Mouse (Mus musculus) neural tube, embryonic 12.5 days (tissue): ENCODE data around the gene Bora. TPM values are rescaled to one million over a fixed set of nuclear protein-coding genes. Genes with fewer than 3 reads are reported as not detected.
A peak's percentile ranks its signal among the peaks of the same experiment; 100 is the strongest.
"Not testable (repeated sequence)": the region's sequence is repeated elsewhere in the genome, so short reads cannot be mapped to it uniquely, and the experiment has no call there.

ENCODE experiments used
- ATAC-seq: fragments of 200-750 bp; cut with Nextera tagmentation; 2 replicates; pipeline ENCODE4 v1.8.0; 2017; ENCODE audit warnings: low read depth, mild to moderate bottlenecking, moderate TSS enrichment, moderate library complexity; ENCODE audit not compliant: low FRiP score
- H3K27ac ChIP-seq: fragments of 300-500 bp; sonication (generic); 2 replicates; pipeline ENCODE4 v1.5.1; 2016
- H3K27me3 ChIP-seq: fragments of 300-500 bp; sonication (generic); replicated peaks from 2 replicates; pipeline ENCODE4 v1.6.1; 2016; ENCODE audit warnings: mild to moderate bottlenecking
- H3K36me3 ChIP-seq: fragments of 300-500 bp; sonication (generic); 2 replicates; pipeline ENCODE4 v1.6.1; 2016; ENCODE audit warnings: mild to moderate bottlenecking
- H3K4me1 ChIP-seq: fragments of 300-500 bp; sonication (generic); 2 replicates; pipeline ENCODE4 v1.6.1; 2016
- H3K4me2 ChIP-seq: fragments of 300-500 bp; sonication (generic); replicated peaks from 2 replicates; pipeline ENCODE4 v1.6.1; 2016; ENCODE audit warnings: mild to moderate bottlenecking
- H3K4me3 ChIP-seq: fragments of 300-500 bp; sonication (generic); 2 replicates; pipeline ENCODE4 v1.5.1; 2016
- H3K9ac ChIP-seq: fragments of 300-500 bp; sonication (generic); 2 replicates; pipeline ENCODE4 v1.6.1; 2016; ENCODE audit warnings: mild to moderate bottlenecking
- H3K9me3 ChIP-seq: fragments of 300-500 bp; sonication (generic); 2 replicates; pipeline ENCODE4 v1.6.1; 2016; ENCODE audit warnings: mild to moderate bottlenecking
- WGBS: fragments of 180-500 bp; shearing (Covaris S2); methylation state at CpG from one replicate; pipeline ENCODE4 v1.1.7; 2016; 5-methylcytosine and 5-hydroxymethylcytosine counted together
- polyA plus RNA-seq: library from polyadenylated mRNA; unstranded; fragments of >200 nt; fragmentation: Nextera tagmentation; extraction: Ambion mirVana; gene quantifications from 2 replicates; pipeline ENCODE4 v1.2.1, GENCODE M21; 2016

Bora gene
- polyA plus RNA-seq, 1 experiment from 2014 or later = 49.3 TPM

DNA sequence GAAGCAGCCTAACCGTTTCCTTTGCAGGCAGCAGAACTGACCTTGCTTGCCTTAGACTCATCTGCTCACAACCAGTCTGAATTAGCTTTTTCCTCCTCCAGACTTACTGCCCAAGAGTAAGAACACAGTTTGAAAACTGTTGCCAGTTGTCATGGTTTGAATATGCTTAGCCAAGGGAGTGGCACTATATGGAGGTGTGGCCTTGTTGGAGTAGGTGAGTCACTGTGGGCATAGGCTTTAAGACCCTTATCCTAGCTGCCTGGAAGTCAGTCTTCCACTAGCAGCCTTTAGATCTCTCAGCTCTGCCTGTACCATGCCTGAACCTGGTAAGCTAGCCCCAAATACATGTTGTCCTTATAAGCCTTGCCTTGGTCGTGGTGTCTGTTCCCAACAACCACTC lies 8.3 kb upstream of the Bora start:
- H3K36me3 ChIP-seq = peaks cover 11% of the 10 kb centered on the region; the same call in 1 of the 2 replicates
- no peak overlapping the region for H3K4me3 ChIP-seq
- no peaks in the 10 kb centered on the region for H3K27me3 ChIP-seq
- H3K9me3 ChIP-seq = no peaks in the 10 kb centered on the region
- no peak overlapping the region for H3K4me2 ChIP-seq
- no peak overlapping the region for H3K27ac ChIP-seq
- ATAC-seq = no peak
- WGBS = 89% methylated on average over 2 of the region's 2 CpGs
- H3K4me1 ChIP-seq = 0 out of 2 replicates have a peak, but pooled peaks cover 3% of the 10 kb centered on the region
- no peak overlapping the region for H3K9ac ChIP-seq

DNA sequence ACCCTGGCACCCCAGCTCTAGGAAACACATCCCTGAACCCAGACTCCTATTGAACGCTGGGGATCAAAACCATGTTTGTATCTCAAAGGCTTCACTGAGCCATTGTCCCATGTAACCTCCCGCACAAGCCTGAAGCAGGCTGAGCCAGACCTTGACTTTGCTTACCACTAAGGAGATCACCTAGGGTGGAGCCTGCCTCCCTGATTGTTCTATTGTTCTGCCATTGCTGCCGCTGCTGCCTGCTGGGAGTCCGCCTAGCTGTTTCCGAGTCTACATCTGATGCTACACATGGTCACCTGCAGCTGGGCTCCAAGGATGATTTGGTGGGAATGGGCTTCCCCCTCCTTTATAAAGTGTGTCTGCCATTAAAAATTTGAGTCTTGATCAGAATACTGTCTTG lies 6.7 kb upstream of the Bora start:
- H3K27ac ChIP-seq, H3K9ac ChIP-seq, H3K4me3 ChIP-seq, H3K36me3 ChIP-seq, H3K4me2 ChIP-seq, ATAC-seq, H3K27me3 ChIP-seq, H3K9me3 ChIP-seq: not testable (repeated sequence)
- 51% methylated on average over 5 of the region's 5 CpGs for WGBS
- peaks cover 12% of the 10 kb centered on the region for H3K4me1 ChIP-seq

DNA sequence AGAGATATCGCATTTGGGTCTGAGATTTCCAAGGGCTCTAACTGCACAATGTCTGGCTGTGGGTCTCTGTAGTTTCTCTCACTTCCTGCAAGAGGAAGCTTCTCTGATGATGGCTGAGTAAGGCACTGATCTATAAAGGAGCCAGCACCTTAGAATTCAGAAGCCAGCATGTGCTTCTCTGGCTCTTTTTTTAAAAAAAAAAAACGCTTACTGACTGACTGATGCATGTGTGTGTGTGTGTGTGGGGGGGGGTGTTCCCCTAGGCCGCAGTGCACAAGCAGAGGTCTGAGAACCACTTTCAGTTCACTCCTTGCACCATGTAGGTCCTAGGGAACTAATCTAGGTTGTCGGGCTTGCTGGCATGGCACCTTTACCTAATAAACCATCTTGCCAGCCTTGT lies 4.6 kb upstream of the Bora start:
- Histone ChIP-seq H3K4me1 (peaks cover 17% of the 10 kb centered on the region), H3K4me3 (no peak overlapping the region), H3K4me2 (no peak overlapping the region), H3K36me3 (peaks cover 3% of the 10 kb centered on the region; the same call in 1 of the 2 replicates), H3K9me3 (no peaks in the 10 kb centered on the region), H3K9ac (no peak overlapping the region), H3K27ac (no peak overlapping the region), H3K27me3 (no peaks in the 10 kb centered on the region)
- no peak for ATAC-seq
- 81% methylated on average over 4 of the region's 4 CpGs for WGBS

DNA sequence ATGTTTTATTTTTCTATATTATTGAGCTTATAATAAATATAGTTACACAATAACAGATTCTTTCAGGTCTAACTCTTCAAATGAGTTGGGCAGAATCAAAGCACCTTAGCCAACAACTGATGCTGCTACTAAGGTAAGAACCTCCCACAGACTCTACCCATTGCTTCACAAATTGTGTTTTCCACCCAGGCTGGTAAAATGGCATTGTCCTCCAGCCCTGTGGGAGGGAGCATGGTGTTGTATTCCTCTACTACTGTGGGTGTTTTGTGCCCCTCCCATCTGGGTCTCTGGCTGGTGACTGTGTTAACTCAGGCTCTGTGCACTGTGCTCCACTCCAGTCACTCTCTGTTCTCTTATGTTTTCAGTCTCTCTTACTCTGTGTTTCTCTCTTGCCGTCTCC lies 2.5 kb upstream of the Bora start:
- no peak overlapping the region for H3K4me3 ChIP-seq
- peak overlapping the region; percentile 64 for H3K4me2 ChIP-seq
- H3K27me3 ChIP-seq = no peaks in the 10 kb centered on the region
- H3K9ac ChIP-seq = 0 out of 2 replicates have a peak overlapping the region, but pooled peaks have one; percentile 22
- no peaks in the 10 kb centered on the region for H3K36me3 ChIP-seq
- 54% methylated on average over 1 of the region's 1 CpGs for WGBS
- no peak overlapping the region for H3K27ac ChIP-seq
- no peaks in the 10 kb centered on the region for H3K9me3 ChIP-seq
- peaks cover 17% of the 10 kb centered on the region for H3K4me1 ChIP-seq
- no peak for ATAC-seq

DNA sequence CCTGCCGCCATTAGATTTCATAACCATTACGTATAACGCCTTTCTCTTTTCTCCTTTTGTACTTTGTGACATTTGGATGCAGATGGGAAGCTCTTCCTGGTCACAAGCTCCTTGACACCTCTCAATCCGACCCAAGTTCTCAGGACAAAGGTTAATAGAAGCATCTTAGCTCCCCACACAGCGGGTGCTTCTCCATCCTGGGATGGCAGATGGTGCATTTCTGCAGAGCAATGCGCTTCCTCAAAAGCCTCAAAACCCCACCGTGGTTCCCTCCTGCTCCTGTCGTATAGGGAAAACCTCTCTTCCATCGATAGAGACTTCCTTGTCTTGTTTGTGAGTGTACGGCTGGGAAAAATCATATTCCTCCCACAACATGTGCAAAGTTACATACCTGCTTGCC lies 1.9 kb upstream of the Bora start:
- H3K27ac ChIP-seq = no peak overlapping the region
- 0 out of 2 replicates have a peak overlapping the region, but pooled peaks have one; percentile 22 for H3K9ac ChIP-seq
- H3K4me1 ChIP-seq = peaks cover 17% of the 10 kb centered on the region
- peak overlapping the region; percentile 64 for H3K4me2 ChIP-seq
- H3K4me3 ChIP-seq = no peak overlapping the region
- H3K9me3 ChIP-seq = no peaks in the 10 kb centered on the region
- no peaks in the 10 kb centered on the region for H3K36me3 ChIP-seq
- no peak for ATAC-seq
- 29% methylated on average over 10 of the region's 10 CpGs for WGBS
- H3K27me3 ChIP-seq = no peaks in the 10 kb centered on the region

DNA sequence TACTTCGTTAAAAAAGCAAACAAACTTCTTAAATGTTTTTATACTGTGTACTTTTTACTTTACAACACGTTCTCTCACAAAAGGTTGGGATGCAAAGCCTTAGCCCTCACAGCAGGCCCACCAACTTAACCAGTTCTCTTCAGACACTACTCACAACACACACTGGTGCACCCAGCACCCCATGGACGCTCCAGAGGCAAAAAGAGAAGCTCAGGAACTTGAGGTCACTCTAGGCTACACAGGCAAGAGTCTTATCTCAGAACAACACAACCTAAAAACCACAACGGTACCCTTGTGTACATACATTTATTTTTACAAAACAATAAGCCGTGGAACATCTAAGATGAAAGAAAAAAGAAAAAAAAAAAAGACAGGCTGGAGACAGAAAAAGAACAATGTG lies 1.3 kb upstream of the Bora start:
- ATAC-seq = no peak
- Histone ChIP-seq H3K9me3 (no peaks in the 10 kb centered on the region), H3K27me3 (no peaks in the 10 kb centered on the region), H3K4me2 (peak overlapping the region; percentile 64), H3K9ac (peak overlapping the region; percentile 95), H3K27ac (no peak overlapping the region), H3K4me1 (peaks cover 17% of the 10 kb centered on the region), H3K36me3 (no peaks in the 10 kb centered on the region), H3K4me3 (peak overlapping the region; percentile 91)
- WGBS = 6% methylated on average over 5 of the region's 5 CpGs

DNA sequence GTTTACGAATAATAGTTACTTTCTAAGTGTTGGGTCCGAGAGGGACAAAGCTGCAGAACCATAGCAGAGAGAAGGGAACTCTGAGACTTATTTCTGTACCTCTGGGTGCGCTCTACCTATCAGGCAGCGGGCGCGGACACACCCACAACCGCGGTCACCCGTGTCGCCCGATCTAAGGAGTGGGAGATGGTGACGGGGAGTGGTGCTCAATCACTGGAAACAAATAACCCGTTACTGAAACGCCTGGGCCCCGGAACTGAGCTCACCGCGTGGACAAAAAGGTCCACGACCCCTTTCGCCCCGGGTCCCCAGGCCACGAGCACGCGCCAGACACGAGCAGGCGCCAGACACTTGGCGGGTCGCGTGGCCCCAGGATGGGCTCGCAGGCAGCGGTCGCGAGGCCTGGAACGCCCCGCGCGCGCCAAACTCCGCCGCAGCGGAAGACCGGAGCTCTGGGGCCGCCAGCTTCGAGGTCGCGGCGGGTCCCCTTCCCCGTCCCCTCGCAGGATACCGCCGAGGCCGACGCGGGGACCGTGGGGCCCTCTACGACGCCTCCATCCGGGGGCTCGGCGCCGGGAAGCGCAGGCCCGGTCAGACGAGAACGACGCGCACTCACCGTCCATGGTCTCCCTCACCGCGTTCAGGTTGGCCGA lies 518 bp upstream of the Bora start:
- H3K27me3 ChIP-seq = no peaks in the 10 kb centered on the region
- H3K27ac ChIP-seq = peak overlapping the region; percentile 70; the same call in 1 of the 2 replicates
- no peaks in the 10 kb centered on the region for H3K36me3 ChIP-seq
- H3K4me3 ChIP-seq = peak overlapping the region; percentile 91
- peaks cover 17% of the 10 kb centered on the region for H3K4me1 ChIP-seq
- peak; percentile 37 for ATAC-seq
- no peaks in the 10 kb centered on the region for H3K9me3 ChIP-seq
- H3K9ac ChIP-seq = peak overlapping the region; percentile 95
- peak overlapping the region; percentile 64 for H3K4me2 ChIP-seq
- under 1% methylated on average over 70 of the region's 70 CpGs for WGBS

DNA sequence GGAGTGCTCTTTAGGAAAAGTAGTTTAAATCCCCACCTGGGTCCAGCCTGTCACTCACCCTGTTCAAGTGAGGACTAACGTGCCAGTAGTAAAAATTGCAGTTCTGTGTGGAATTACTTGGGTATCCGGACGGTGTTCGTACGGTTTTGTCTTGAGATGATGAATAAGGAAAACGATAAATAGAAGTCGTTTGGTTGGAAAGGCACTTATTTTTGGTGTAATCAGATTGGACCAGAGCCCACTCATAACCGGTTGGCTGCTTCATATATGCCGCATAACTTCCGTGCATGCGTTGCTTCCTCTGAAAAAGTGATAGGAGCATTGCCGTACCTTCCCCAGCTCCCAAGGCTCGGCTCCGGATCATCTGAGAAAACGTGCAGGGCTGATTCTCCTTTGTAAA lies 760 bp downstream of the Bora start:
- no peaks in the 10 kb centered on the region for H3K27me3 ChIP-seq

DNA sequence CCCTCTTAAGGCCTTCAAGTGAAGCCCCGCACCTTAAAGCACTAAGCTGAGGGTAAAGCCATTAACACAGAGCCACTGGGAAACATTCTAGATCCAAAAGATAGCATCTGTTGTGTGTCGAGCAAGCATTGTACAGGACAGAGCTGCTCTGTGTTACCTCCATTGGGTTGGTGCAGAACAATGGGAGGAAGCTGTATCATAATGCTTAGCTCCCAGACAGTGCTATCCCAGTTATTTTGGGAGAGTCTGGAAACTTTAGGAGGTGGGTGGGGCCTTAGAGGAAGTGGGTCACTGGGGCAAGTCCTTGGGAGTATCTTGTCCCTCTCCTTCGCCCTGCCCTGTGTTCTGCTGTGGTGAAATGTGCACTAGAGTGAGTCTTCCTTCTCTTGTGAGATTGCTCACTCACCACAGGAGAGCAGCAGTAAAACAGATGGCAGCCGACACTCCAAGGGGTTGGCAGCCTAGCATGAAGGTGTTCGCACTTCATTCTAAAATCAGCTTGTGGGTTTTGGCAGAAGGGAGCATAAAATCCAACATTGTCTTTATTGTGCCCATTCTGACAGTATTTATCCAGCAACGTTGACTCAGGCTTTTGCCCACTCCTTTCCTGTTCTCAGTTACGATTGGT lies 13.1 kb downstream of the Bora start:
- peaks cover 27% of the 10 kb centered on the region for H3K36me3 ChIP-seq
- 87% methylated on average over 7 of the region's 7 CpGs for WGBS
- ATAC-seq = no peak

More for the DNA sequence above, 760 bp downstream of the Bora start:
- Histone ChIP-seq H3K4me3 (peak overlapping the region; percentile 91), H3K9me3 (no peaks in the 10 kb centered on the region), H3K4me2 (peak overlapping the region; percentile 64), H3K4me1 (peaks cover 15% of the 10 kb centered on the region), H3K27ac (no peak overlapping the region), H3K9ac (peak overlapping the region; percentile 17), H3K36me3 (peaks cover 4% of the 10 kb centered on the region; the same call in 1 of the 2 replicates)
- WGBS = 2% methylated on average over 15 of the region's 15 CpGs
- ATAC-seq = no peak; the same call in 1 of the 2 replicates

DNA sequence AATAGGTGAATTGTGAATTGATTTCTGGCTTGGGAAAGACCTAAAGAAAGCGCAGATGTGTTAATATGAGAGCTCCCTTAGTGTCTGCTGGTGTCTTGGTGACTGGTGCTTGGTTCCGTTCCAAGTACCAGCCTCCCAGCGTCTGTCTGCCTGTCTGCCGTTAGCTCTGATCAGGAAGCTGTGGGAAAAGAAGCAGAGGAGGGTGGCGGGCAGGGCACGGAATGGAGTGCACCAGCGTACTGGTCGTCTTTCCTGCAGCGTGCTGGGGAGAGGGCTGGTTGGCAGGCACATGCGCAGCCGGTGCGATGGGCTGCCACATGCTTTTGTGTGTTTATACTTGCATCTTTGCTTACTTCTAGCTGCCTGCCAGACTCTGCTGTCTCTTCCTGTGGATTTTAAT lies 14.6 kb downstream of the Bora start:
- 96% methylated on average over 12 of the region's 12 CpGs for WGBS
- Histone ChIP-seq H3K9me3 (no peaks in the 10 kb centered on the region), H3K27ac (no peak overlapping the region), H3K4me1 (no peaks in the 10 kb centered on the region), H3K27me3 (no peaks in the 10 kb centered on the region), H3K9ac (no peak overlapping the region), H3K36me3 (peaks cover 31% of the 10 kb centered on the region), H3K4me3 (no peak overlapping the region), H3K4me2 (no peak overlapping the region)
- no peak for ATAC-seq

More for the DNA sequence above, 13.1 kb downstream of the Bora start:
- Histone ChIP-seq H3K4me3 (no peak overlapping the region), H3K9me3 (no peaks in the 10 kb centered on the region), H3K27me3 (no peaks in the 10 kb centered on the region), H3K4me2 (no peak overlapping the region), H3K4me1 (no peaks in the 10 kb centered on the region), H3K9ac (no peak overlapping the region), H3K27ac (no peak overlapping the region)

DNA sequence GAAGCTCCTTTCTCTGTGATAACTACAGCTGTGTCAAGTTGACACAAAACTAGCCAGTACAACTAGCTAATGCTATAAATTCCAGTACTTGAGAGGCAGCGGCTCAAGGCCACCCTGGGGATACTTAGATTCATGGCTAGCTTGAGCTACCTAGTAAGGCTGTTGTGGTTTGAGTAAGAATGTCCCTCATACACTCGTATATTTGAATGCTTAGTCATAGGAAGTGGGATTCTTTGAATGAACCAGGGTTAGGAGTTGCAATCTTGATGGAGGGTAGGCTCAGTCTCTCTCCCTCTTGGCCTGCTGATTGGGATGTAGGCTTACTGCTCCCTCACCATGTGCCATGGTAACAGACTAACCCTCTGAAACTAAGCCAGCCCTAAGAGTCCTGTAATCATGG lies 17.1 kb downstream of the Bora start:
- Histone ChIP-seq H3K9me3 (no peaks in the 10 kb centered on the region), H3K27ac (no peak overlapping the region), H3K4me2 (no peak overlapping the region), H3K4me3 (no peak overlapping the region), H3K27me3 (no peaks in the 10 kb centered on the region), H3K9ac (no peak overlapping the region), H3K36me3 (peaks cover 27% of the 10 kb centered on the region), H3K4me1 (no peaks in the 10 kb centered on the region)
- ATAC-seq = no peak
- WGBS = 95% methylated on average over 2 of the region's 2 CpGs

DNA sequence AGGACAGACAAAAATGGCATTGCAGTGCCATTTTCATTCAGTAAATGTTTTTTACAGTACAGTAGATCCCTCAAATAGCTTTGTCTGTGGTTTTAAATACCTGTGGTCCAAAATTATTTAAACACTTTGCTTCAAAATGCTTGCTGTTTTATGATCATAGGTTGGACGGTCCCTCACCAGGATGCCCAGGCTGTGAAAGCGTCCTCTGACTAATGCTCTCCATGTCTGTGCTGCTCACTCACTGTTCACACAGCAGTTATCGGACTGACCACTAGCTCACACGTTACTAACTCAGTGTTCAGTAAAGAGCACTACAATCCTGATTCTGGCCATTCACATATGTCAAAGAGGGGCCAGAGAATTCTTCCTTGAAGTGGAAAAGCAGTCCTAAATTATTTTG lies 25.1 kb downstream of the Bora start:
- Histone ChIP-seq H3K27me3 (no peaks in the 10 kb centered on the region), H3K36me3 (peaks cover 26% of the 10 kb centered on the region), H3K9ac (no peak overlapping the region), H3K9me3 (no peaks in the 10 kb centered on the region), H3K4me2 (no peak overlapping the region), H3K4me3 (no peak overlapping the region), H3K27ac (no peak overlapping the region), H3K4me1 (no peaks in the 10 kb centered on the region)
- no peak for ATAC-seq
- WGBS = 84% methylated on average over 4 of the region's 4 CpGs

DNA sequence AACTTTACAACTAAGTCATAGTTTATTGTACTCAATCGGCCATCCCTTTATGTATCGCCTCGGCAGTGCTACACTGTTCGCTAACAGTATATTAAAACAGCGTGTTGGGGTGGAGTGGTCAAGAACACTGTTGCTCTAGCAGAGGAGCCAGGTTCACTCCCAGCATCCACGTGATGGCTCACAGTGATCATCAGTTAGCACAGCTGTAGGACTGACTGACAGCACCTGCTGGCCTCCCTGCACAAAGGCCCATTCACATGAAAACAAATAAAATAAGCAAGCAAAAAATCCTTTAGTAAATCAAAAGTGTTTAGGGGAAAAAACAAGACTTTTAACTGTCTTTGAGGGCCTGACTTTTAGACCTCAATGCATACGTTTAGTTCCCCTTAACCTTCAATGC lies 42.9 kb downstream of the Bora start:
- ATAC-seq = no peak
- Histone ChIP-seq H3K36me3 (peaks cover 69% of the 10 kb centered on the region), H3K27me3 (no peaks in the 10 kb centered on the region), H3K4me3 (no peak overlapping the region), H3K9me3 (no peaks in the 10 kb centered on the region), H3K4me2 (no peak overlapping the region), H3K4me1 (no peaks in the 10 kb centered on the region), H3K27ac (no peak overlapping the region), H3K9ac (no peak overlapping the region)
- WGBS = 91% methylated on average over 7 of the region's 7 CpGs
